Mouse (Mus musculus) ES-CJ7 (cell line): ENCODE results near the gene Cntd1.

Experiments used
- DNase-seq: peaks from one replicate; pipeline ENCODE4 v3.0.0; 2011; ENCODE audit warnings: low read depth, low spot score

The Cntd1 gene

GRCm38 (mm10) chr11:101278223-101279192, at the start of gene Cntd1, which contains the start of gene Coa3:
TSS of gene Cntd1 (plus strand) at chr11:101279012.
TSS of gene Coa3 (minus strand) at chr11:101279114.
- DNase-seq, result peak; percentile 96

GRCm38 (mm10) chr11:101229361-101229900, 49.4 kb upstream of the Cntd1 start:
- no peak for DNase-seq

DNA sequence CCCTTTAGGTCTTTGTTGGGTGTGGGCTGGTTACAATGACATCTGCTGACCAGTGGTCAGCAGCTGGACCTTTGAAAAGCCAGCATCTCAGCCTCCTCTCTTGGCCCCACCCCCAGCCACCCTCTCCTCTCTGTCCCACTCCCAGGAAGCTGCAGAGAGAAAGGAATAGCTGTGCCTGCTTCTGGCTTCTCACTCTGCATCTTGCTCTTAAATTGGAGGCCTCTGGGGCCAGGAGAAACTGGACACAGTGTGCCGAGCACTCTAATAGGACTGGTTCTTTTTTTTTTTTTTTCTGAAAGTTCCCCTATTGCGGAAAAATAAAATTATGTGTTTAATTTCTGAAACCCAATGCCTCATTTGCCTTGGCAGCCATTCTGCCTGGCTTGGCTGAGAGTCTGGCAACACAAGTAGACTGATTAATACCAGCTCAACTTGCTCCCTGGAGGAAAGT, 48.7 kb upstream of the Cntd1 start:
- DNase-seq, result no peak

DNA sequence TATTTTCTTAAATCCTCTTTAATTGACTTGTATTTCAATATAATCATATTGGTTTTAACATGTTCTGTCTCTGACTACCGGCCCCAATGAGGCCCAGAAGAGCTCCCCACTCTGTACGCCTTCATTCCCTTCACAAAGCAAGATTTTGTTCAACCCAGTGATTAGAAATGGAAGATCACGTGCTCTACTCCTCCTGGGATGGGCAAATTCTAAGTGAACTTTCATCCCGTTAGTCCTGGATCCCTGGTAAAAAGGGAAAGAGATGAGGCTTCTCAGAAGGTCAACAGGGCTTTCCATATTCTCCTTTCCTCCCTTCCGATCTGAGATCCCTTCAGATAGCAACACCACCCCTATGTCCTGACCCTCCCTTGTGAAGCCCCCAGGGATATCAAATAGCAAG, 48.3 kb upstream of the Cntd1 start:
- no peak for DNase-seq

GRCm38 (mm10) chr11:101230991-101231871, 47.6 kb upstream of the Cntd1 start:
- DNase-seq, result no peak

GRCm38 (mm10) chr11:101232010-101232839, 46.6 kb upstream of the Cntd1 start:
- DNase-seq, result no peak

- DNase-seq, result no peak
These were observed 45.6 kb upstream of the Cntd1 start for GRCm38 (mm10) chr11:101233240-101233639.

DNA sequence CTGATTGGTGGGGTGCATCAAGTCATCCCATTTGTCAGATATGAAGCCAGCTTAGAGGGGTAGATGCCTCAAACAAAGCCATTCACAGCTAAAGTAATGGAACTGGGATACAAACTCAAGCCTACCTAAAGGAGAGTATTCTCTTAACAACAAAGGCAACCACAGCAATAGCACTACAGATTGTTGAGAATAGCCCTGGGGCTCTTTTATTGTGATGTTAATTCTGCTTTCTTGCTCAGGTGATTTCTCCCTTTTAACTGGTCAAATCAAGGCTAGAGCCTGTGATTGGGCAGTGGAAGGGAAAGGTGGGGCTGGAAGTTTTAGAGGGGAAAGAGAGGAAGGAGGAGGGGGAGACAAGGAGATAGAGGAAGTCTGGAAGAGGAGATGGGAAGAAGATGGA, 44.7 kb upstream of the Cntd1 start:
- peak; percentile 94 for DNase-seq

GRCm38 (mm10) chr11:101235429-101235828, 43.4 kb upstream of the Cntd1 start:
- DNase-seq, result no peak

DNA sequence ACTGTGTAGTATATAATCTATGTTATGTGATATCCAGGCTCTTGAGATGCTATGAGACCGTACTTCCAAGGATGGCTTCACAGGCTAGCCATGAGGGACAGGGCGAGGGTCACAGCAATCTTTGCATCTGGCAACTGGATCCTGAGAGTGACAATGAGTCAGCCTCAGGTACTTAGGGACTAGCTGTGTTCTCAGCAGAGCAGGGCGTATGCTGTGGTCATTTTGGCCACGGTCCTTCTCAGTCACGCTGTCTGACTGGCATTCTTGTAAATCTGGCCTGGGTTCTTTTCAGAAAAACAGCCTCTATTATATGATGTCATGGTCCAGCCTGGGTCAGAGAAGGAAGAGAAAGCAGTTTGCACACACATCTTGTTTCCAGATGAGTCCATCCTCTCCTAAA, 42.0 kb upstream of the Cntd1 start:
- no peak for DNase-seq

GRCm38 (mm10) chr11:101238071-101238647, 40.7 kb upstream of the Cntd1 start:
- no peak for DNase-seq

GRCm38 (mm10) chr11:101245071-101245470, 33.7 kb upstream of the Cntd1 start:
- no peak for DNase-seq

DNA sequence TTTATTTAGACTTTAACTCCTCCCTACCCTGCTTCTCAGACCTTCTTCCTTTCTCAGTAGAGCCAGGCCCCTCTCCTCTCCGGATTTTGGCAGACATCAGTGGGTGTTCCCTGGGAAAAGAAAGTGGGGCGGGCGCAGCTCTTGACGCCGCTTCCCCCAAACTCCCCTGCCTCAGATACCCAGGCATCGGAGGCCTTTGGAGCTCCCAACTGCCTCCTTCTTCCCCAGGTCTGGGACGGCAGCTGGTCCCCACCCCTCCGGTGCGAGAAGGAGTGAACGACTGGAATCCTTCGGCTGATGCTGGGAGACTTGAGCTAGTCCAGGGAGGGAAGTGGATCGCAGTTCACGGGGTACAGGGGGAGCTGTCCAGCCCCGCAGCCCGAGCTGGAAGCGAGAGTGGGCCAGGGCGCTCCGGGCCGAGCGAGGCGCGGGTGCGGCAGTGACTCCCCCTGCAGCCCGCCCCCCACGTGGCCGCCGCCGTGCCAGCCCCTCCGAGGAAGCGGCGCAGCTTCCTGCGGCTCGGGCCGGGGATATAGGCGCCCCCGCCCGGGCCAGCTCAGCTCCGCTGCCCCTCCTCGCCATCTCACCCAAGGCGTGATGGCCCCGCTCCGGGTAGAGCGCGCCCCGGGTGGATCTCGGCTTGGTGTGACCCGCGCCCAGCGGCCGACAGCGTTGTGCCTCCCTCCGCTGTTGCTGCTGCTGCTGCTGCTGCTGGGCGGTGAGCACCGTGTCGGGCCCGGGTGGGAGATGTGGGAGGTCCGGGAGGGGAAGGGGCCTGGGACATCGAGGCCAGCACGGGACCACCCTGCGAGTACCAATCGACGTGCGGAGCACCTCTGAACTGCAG, 32.7 kb upstream of the Cntd1 start, which contains the start of gene Ramp2:
Gene Ramp2 (plus strand): TSS at position 174 of the 847 bp plus-strand sequence.
- DNase-seq, result peak; percentile 48

DNA sequence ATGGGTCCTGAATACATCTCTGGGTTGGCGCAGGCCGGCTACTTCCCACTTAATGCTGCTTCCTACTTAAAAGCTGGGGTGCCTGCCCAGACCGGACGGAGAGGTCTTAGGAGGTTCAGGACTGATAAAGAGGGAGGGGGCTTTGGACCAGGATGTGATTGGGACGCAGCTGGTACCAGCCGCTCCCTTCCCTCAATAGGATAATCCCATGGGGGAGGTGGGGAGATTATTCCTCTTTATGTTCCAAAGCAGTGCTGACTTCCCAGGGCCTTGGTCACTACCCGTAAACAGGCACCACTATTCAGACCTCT, 32.2 kb upstream of the Cntd1 start:
- no peak for DNase-seq

DNA sequence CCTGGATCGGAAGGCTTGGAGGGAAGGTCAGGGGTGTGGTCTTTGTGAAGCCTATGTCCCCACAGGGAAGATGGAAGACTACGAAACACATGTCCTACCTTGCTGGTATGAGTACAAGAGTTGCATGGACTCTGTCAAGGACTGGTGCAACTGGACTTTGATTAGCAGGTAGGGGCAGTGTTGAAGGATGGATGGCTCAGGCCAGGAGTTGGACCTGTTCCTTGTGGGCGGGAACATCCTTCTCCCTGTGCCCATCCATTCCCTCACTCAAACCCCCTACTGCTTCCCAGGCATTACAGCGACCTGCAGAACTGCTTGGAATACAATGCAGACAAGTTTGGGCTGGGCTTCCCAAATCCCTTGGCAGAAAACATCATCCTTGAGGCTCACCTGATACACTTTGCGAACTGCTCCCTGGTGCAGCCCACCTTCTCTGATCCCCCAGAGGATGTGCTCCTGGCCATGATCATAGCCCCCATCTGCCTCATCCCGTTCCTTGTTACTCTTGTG, 31.2 kb upstream of the Cntd1 start:
- DNase-seq, result no peak

DNA sequence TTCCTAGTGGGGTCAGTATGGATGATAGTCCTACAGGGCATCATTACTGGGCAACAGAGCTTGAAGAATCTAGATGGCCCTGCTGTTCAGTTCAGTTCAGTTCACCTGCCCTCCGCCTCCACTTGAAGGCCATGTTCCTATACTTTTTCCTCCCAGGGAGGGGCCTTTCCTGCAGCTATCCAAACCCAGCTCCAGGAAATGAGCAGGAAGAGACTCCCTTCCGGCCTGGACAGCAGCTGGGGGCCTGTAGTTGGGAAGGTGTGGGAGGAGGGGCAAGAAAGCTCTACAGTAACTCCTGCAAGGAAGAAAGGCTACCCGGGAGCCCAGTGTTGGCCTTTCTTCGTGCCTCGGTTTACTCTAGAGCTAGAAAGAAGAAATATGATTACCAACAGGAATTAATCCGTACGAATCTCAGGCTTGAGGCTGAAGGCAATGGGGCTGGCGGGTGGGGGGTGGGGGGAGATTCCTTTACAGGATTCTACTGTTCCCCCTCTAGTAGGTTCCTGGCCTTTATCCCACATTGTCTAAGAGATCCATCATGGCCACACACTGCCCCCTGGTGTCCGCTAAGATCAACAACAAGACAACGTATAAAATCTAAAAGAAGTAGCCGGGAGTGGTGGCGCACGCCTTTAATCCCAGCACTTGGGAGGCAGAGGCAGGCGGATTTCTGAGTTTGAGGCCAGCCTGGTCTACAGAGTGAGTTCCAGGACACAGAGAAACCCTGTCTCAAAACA, 30.4 kb upstream of the Cntd1 start:
- DNase-seq, result peak; percentile 94

- DNase-seq, result no peak
These were observed 27.8 kb upstream of the Cntd1 start for GRCm38 (mm10) chr11:101251031-101251430.

DNA sequence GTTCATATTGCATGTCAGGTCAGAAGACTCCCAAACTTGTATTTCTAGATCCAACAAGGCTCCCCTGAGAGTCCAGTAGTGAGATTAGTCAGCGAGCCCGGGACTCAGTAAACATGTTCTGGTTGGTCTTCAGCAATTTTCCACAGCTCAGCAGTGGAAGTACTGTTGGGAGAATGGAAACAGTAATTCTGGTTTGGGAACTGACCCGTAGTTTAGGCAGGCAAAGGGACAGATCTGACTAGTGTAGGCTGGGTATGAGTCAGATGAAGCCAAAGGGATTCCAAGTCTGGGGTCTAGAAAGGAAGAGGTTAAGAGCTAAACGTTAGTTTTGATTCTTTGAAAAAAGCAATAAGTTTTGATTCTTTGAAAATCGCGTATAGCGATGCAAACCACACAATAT, 25.9 kb upstream of the Cntd1 start:
- no peak for DNase-seq
